Mouse (Mus musculus) A20 (cell line): ENCODE results near the gene Bri3bp.
"Not testable (repeated sequence)": the region's sequence is repeated elsewhere in the genome, so short reads cannot be mapped to it uniquely, and the experiment has no call there.

Experiments
- DNase-seq: peaks from one replicate; pipeline ENCODE4 v3.0.0-alpha.2; 2011; ENCODE audit warnings: low read depth, low spot score

Gene Bri3bp

DNA sequence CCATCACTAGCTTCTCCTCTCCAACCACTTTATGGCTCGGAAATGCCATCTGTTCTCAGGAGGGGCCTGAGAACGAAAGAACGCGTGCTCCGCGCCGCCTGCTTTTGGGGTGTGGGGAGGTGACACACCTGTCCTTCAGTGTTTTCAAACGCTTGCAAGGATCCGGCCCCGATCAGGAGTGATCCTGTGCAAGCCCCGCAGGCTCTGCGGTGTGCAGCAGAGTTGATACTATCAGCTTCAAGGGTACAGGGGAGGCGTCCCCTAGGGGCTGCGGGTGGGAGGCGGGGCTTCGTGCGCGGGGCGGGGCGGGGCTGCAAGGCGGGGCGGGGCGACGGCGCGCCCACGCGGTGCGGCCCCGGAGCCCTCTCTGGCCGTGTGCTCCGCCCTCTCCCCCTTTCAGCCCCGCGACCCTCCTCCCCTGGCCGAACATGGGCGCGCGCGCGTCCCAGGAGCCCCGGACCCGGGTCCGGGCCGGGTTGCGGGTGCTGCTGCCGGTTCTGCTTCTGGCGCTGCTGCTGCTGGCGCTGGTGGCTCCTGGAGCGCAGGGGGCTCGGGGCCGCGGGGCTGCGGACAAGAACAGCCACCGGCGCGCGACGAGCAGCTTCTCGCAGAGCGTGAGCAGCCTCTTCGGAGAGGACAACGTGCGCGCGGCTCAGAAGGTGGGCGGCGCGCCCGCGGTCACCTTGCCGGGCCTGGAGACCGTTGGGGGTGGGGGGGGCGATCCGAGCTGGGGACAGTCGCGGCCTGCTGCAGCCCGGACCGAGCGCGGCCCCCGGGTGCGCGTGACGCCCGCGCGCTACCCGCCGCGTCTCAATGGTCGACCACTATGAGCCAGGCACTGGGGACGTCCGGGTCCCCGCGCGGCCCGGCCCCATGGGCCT, at the start of gene Bri3bp:
Bri3bp (plus strand) TSS at position 335 of the 881 bp plus-strand sequence.
- DNase-seq, result peak; percentile 88

DNA sequence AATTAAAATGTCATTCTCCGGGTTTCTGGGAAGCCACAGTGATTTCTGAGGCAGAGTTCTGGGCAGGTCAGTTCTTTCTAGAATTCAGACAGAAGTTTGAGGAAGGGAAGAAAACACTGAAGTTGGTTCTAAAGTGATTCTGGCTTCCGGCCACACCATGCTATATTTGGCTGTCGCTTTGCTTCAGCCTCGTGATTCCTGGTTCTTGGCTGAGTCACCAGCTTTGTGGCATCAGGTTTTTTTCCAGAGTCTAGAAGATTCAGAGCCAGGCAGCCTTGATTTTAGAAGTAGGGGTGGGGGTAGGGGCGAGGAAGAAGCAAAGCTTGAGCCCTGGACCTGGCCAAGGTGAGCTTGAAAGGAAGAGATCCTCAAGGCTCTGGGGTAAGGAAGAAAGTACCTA, 49.8 kb upstream of the Bri3bp start:
- DNase-seq, result peak; percentile 49

DNA sequence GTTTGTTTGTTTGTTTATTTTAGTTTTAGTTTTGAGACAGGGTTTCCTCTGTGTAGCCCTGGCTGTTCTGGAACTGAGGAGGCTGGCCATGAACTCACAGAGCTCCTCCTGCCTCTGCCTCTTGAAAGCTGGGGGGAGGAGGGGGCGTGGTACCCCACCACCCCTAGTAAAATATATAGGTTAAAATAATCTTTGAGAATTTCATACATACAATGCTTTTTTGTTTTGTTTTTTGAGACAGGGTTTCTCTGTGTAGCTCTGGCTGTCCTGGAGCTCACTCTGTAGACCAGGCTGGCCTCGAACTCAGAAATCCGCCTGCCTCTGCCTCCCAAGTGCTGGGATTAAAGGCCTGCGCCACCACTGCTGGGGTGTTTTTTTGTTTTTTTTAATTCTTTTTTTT, 49.2 kb upstream of the Bri3bp start:
- not testable (repeated sequence) for DNase-seq

DNA sequence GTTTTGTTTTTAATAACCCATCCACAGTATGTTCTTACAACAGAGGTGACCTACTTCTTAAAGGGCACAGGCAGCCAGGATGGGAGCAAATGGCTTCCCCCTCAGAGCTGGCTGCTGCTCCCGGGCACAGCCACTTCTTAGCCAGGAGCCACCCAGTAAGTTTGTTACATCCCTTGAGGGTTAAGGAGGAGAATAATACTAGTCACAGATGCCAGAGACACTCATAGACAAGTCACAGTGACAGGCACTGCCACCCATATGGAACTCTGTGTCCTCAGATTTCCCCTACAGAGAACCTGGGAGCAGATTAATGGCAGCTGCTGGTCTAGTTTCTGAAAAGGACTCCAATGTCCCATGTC, 48.8 kb upstream of the Bri3bp start:
- no peak for DNase-seq

DNA sequence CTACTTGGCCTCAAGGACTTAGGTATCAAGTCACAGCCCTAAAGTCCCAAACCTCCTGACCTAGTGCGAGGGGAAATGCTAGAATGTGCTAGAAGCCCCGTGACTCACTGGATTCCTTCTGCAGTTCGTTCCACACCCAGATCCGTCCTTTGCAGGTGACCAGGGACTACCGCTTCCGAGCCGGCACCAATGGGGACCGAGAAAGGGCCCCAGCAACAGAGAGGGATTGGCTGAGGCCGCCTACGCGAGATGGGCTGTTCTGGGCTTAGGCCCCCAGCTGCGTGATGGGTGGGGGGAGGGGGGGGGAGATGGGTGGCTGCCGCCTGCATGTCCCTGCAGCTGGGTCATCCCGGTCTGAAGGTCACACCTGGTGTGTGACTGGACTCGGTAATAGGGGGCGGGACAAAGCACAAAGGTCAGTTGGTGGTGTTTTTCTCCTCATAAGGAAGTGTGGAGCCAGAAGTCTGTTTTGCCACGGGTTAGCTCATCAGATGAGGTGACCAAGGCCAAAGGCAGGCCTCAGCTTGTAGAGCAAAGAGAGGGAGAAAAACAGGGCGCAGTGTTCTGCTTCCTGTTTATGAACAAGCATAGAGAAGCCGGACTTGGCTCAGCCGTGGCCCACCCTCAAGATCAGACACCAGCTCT, 48.3 kb upstream of the Bri3bp start:
- DNase-seq, result peak; percentile 99

DNA sequence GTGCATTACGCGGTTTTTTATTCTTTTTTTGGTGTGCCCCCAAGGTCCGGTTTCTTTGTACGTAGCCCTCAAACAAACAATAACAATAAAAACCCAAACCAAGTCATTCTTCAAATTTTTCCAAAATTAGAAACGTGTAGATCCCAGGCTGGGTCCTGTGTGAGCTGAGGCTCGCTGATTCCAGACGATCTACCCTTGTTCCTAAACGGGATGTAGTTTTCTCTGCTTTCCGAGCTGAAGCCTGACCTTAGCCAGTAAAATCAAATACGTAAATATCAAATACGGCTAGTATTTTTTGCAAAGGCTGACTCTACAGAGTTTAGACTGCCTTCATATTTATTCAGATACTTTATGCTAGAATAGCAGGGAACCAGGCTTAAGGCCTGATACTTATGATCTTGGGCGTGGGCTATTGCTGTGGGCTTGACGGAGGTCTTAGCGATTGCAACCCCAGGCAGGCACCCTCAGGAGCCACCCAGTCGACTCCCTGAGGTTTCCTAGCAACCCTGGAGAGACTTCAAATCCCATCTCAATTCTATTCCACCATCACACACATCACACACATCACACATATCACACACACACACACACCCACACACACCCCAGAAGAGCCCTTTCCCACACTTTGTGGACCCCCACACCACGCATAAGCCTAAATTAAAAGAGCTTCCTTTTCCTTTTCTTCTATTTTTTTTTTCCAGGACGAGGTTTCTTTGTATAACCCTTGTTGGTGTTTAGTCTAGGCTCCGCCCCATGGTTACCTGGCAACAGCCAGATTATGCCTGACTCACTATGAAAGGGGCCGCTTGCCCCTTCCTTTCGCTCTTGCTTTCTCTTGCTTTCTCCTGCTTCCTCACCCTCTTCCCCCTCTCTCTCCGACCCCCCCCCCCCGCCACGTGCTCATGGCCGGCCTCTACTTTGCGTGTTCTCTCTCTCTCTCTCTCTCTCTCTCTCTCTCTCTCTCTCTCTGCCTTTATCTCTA, 47.5 kb upstream of the Bri3bp start:
- DNase-seq, result peak; percentile 94

DNA sequence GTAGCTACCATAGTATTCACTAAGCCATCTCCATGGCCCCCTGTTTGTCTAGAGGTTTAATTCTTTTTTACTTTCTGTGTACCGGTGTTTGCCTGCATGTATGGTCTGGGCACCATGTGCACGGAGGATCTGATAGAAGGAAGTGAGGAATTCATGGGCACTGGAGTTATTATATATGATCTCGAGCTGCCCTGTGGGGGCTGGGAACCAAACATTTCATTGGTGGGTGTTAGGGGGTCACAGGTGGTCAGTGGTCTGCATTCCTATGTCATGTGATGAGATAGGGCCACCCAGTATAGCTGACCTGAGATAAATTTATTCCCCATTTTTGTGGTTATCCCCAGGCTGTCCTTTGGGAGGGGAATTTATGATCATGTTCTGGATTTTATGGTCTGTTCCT, 46.4 kb upstream of the Bri3bp start:
- peak; percentile 50 for DNase-seq

DNA sequence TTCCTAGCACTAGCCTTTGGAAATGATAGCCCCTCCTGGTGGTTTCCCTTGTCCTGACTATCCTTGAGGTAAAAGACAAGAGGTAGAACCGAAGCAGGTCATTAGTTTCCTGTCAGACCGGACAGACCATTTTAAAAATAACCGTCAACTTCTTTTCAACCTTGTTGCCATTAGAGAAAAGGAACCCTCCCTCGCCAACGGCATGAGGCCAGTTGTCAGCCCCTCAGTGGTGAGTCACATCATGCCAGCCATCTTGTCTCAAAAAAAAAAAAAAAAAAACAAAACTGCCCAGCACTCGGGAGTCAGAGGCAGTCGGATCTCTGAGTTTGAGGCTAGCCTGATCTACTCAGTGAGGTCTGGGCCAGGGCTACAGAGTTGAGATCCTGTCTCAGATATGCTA, 40.5 kb upstream of the Bri3bp start:
- no peak for DNase-seq

DNA sequence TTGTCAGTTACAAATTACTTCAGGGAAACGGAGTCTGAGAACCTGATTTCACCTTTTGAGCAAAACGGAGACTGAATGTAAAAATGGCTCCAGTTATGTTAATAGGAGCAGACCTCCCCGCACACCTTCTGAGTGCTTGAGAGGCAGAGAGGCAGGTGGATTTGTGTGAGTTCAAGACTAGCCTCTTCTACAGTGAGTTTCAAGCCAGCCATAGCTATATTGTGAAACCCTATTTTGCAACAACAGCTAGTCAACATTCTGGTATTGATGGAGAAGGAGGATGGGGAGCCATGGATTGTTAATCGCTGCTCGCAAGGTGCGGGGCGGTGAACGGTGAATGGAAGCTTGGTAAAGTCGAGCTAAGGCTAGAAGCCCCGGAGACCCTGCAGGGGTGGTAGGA, 38.9 kb upstream of the Bri3bp start:
- no peak for DNase-seq

DNA sequence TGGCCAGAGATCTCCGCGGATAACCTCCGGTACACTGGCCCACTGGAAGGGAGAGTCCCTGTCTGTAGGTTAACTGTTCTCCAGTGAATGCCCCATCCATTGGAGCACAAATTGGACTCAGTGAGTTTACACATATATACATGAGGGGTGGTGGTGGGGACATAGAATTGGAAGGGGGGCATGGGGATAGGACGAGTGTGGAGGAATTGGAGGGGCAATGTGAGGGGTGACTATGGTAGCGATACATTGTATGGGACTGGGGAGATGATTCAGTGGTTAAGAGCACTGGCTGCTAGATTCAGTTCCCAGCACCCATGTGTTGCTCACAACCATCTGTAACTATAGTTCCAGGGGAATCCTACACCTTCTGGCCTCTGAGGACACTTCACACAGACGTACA, 38.4 kb upstream of the Bri3bp start:
- no peak for DNase-seq

DNA sequence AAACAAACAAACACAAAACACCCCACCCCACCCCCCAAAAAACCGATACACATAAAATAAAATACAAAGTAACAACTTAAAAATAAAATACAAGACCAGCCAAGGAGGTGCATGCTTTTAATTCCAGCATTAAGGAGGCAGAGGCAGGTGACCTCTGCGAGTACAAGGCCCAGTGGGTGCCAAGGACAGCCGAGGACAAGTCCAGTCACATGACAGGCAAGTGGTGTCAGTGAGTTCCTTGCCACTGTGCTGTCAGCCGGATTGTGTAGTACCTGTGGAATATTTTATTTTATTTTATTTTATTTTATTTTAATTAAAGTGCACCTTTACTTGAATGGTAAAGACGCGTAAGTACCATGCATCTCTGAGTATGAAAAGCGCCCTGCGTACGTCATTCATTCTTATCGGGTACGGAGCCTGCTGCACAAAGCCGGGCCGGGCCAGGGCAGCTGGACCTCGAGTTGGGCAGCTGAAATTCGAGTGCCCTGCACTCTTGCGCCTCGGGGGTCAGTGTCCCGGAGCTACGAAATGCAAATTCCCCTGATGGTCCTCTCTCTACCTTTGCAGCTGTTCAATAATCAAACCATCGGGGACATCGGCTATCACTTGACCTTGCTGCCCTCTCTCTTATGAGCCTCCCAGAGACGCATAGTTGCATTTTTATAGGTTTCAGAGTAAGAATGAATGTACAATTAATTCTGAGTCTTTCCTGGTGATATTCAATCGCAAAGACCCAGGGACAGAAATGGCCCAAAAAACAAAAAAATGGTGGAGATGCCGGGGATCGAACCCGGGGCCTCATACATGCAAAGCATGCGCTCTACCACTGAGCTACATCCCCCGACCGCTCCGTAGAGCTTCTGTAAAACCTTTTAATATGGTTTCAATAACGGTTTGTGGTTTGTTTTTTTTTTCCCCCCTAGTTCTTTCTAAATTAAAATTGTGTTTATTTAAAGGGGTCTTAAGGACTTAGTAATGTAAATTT, 37.6 kb upstream of the Bri3bp start:
- DNase-seq, result peak; percentile 85

DNA sequence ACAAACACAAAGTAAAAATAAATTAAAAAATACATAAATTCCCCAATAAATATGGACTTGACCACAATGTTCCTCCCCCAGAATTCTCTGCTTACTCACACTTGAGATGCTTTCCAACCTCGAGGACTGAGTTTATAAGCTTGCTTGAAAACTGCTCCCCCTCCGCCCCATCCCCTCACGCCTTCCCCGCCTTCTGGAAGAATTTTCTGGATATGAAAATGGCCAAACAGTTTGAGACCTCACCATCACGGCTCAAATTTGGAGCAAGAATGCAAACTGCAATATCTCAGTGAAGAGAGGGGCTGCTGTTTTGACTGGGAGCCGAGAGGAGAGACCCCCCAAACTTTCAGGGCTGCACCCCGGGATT, 36.8 kb upstream of the Bri3bp start:
- DNase-seq, result no peak

DNA sequence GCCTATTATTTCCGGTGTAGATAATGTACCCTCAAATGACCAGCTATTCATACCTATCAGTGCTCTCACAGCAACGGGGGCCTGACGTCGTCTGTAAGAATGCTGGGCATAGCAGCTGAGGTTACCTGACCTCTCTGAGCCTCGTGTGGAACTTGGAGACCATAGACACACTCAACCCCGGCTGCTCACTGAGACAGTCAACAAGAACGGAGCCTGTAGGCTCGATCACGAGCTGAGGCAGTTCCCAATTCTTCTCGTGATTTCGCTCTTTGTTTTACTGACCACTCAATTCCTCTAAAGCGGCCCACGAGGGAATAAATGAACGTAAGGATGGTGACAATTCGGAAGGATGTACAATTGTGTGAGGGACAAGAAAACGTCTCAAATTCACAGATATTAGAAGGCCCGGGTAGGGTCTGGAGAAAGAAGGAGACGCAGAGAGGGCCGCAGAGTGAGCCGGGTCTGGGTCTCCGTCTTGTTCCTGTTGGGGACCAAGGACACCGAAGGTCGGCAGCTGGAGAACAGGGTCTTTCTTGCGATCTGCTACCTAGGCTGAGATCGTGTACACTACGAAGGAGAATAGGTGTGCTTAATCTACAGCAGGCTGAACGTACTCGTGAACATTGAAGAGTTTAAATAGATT, 36.3 kb upstream of the Bri3bp start:
- peak; percentile 92 for DNase-seq

DNA sequence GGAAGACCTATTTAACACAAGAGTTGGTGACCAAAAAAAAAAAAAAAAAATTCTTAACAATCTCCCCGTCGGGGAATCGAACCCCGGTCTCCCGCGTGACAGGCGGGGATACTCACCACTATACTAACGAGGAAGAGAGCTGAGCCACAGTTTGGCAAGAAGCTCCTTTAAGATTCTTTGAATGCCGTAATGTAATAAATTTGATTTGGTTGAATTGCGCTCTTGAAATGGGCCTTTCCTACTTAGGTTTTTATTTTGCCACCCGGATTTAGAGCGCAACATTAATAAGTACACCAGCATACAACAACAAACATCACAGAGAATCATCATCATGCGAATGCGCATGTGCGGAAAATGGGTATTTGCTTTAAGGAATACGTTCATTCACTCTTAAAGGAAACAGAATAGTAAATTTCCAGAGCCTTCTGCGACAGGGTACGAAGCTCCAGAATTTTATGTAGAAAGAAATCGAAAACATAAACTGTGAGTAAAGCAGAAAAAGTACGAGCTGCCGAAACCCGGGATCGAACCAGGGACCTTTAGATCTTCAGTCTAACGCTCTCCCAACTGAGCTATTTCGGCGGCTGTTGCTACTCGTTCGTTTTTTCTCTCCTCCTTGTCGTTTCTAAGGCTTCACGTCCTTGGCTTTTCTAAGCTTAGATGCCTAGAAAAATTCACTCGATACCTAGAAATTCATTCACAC, 35.7 kb upstream of the Bri3bp start:
- DNase-seq, result peak; percentile 92

DNA sequence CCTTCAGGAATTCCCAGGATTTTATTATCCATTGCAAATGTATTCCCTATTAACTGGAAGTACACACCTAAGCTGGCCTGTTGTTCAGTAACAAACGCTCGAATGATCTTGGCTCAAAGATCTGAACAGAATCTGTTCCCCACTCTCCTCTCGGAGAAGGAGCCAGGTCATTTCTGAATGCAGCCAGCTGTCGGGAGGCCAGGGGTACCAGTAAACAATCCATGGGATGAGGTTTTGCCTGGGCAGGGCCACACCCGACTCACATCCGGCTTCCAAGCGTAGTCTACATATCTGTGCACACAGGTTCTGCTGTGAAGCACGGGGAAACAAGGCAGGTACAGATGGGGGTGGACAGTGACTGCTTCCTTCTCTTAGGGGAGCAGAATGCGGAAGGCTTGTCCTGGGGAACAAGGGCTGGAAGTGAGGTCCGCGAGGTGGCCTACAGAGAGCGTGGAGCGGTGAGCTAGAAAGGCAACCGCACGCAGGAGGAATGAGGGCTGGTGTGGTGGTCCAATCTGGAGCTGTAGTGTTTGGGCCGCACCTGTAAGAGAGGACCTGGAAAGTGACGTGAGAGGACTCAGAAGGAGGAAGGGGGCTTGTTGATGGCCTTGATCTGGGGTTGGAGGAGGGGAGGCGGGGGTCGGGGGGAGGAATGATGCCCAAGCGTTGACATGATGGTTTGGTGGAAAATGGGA, 34.9 kb upstream of the Bri3bp start:
- peak; percentile 83 for DNase-seq

DNA sequence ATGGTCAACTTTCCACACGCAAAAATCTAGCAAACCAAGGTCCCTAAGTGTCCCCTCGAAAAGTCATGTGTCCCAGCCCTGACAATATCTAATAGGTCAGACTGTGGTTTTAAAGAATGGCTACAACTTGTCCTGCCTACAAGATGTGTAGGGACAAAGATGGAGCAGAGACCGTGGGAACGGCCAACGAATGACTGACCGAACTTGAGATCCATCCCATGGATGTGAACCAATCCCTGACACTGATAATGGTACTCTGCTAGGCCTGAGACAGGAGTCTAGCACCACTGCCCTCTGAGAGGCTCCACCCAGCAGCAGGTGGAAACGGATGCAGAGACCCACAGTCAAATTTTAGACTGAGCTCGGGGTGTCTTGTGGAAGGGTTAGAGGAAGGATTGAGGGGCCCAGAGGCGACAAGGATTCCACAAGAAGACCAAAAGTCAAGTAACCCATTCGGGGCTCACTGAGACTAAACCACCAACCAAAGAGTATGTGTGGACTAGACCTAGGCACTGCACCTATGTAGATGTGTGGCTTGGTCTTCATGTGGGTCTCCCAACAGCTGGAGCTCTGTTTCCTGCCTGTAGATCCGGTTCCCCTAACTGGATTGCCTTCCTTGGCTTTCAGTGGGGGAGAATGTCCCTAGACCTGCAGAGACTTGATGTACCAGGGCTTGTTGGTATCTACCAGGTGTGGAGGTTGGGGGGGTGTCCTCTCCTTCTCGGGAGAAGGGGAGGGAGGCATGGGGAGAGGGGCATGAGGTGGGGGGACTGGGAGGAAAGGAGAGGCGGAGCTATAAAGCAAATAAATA, 34.1 kb upstream of the Bri3bp start:
- DNase-seq, result peak; percentile 75

DNA sequence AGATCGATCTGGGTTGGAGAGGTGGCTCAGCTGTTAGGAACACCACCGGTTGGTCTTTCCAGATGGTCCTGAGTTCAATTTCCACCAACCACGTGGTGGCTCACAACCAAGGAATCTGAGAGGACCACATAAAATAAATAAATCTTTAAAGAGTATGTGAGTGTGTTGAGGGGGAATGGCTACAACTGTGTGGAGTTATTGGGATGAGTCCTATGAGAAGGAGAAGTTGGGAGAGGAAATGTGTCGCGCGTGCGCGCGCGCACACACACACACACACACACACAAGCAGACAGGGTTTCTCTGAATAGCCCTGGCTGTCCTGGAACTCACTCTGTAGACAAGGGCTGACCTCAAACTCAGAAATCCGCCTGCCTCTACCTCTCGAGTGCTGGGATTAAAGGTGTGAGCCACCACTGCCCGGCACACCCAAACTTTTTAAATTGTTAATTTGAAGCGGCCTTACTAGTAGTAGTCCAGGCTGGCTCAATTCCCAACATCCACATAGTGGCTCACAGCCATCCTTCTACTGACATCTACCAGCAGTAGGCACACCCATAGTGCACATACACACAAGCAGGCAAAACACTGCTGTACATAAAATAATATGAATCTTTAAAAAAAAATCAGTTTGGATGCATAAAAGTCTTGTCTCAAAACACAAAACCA, 33.3 kb upstream of the Bri3bp start:
- DNase-seq, result peak; percentile 66

DNA sequence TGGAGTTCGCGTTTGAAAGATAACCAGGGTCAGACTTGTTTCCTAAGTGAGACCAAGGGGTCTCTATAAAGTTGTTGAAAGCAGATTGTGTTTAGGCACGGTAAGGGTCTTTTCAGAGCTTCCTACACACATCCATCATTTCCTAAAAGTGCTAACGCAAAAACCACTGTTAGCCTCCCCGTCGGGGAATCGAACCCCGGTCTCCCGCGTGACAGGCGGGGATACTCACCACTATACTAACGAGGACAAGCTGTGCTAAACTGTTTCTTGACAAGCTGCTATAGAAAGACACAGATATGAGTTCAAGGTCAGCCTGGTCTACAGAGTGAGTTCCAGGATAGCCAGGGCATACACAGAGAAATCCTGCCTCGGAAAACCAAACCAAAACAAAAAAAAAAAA, 32.5 kb upstream of the Bri3bp start:
- peak; percentile 91 for DNase-seq
